Mouse (Mus musculus) cerebellum, adult 8-10 months (tissue): ENCODE measurements at regions not wholly inside any gene's neighbourhood (a gene's known extent, or its start where the extent isn't known, plus 50 kb on each side); places are given as distances from the start of the nearest gene placed in this dataset.
A peak's percentile ranks its signal among the peaks of the same experiment; 100 is the strongest.

Source experiments
- DNase-seq: peaks from one replicate; pipeline ENCODE4 v3.0.0; 2022

- DNase-seq: no peak
Observed at GRCm38 (mm10) chr1:114287349-114287748, 1397.2 kb upstream of the Cntnap5a start.

GRCm38 (mm10) chr1:114330541-114330940, 1354.0 kb upstream of the Cntnap5a start:
- DNase-seq: peak; percentile 82

GRCm38 (mm10) chr1:114358215-114358995, 1326.2 kb upstream of the Cntnap5a start:
- no peak for DNase-seq

- no peak for DNase-seq
Observed at GRCm38 (mm10) chr1:114392034-114392433, 1292.5 kb upstream of the Cntnap5a start.
